Mouse (Mus musculus): ENCODE data around the gene Pidd1. TPM values are rescaled to one million over a fixed set of nuclear protein-coding genes. Genes with fewer than 3 reads are reported as not detected.

The Pidd1 gene
- total and polyA plus RNA-seq, 3 experiments, result 5.8 to 24.9 (median 7.8) TPM

DNA sequence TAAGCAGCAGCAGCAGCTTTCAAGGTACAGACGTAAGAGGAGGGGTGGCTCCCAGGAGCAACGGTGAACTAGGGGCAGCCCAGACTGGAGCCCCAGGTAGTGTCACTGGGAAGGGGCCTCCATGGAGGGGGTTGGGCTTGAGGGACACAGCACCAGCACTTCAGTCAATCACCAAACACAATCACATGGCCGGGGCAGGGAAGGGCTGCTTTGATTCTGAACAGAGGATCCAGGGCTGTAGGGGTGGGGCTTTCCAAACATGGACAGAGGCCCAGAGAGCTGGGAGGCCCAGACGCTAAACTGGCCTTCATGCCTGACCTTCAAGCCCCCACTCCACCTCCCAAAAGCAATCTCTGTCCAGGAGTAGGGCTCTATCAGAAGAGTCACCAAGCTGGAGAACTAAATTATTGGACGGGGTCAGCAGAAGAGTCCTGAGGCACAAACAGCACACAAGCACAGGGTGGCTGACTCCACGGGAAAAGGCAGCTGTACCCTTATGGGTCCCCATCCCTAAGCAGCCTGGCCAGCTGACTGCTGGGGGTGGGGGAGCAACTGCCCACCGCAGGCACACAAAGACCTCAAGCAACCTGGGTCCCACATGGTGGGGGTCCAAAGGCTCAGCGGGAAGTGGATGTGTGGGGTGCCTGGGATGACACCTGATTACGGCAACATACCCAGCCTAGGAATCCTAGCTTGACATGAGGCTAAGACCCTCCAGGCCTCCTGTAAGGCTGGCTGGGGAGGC, 13.8 kb downstream of the Pidd1 start:
- no peaks in the 10 kb centered on the region for H3K79me2 ChIP-seq (replicated peaks; ENCODE audit: control insufficient read depth, extremely low read depth, insufficient read depth, poor library complexity, severe bottlenecking)
- TF ChIP-seq POLR2AphosphoS2 (IDR thresholded peaks at IDR 0.05; ENCODE audit: low read depth, low read length) (0 out of 2 replicates have a peak, but pooled peaks have one; percentile 31), SMC3 (IDR thresholded peaks at IDR 0.05; ENCODE audit: low read depth, low read length) (no peak), MAFK (IDR thresholded peaks at IDR 0.05; ENCODE audit: insufficient replicate concordance, low read length) (no peak), RCOR1 (conservative IDR thresholded peaks at IDR 0.05; ENCODE audit: low read depth, low read length) (no peak)
- dilution Hi-C loops (cut with MboI; ENCODE audit: extremely low pct_ligation_motif_present, extremely low pct_unique_long_range_greater_than_20kb, low sequenced_read_pairs) (no loop called here), in situ Hi-C loops (cut with MboI; ENCODE audit: low pct_ligation_motif_present, low pct_unique_long_range_greater_than_20kb, low sequenced_read_pairs) (no loop called here)
- DNase-seq (ENCODE audit: extremely low read depth), result no peak
- H3K4me3 ChIP-seq (replicated peaks in 1 of 3; ENCODE audit: low read depth in 2 of 3, low read length in 2 of 3, poor library complexity in 1 of 3), result no peak overlapping the region
- H3K4me2 ChIP-seq (ENCODE audit: insufficient read depth, low read depth, poor library complexity, severe bottlenecking), result no peak overlapping the region
- H3K9ac ChIP-seq (ENCODE audit: insufficient read depth, low read depth), result no peak overlapping the region
- peaks cover 39 to 49% of the 10 kb centered on the region in 2 experiments for H3K36me3 ChIP-seq (replicated peaks in 1 of 2; ENCODE audit: control insufficient read depth in 1 of 2, insufficient read depth in 1 of 2, low read length in 1 of 2)
- no peaks in the 10 kb centered on the region for H3K27me3 ChIP-seq (replicated peaks)
- no peaks in the 10 kb centered on the region for H3K9me3 ChIP-seq (replicated peaks; ENCODE audit: low read length)
- no peak overlapping the region for H3K27ac ChIP-seq (ENCODE audit: insufficient read depth, low read depth)
- H3K4me1 ChIP-seq (ENCODE audit: control insufficient read depth in 1 of 2, insufficient read depth in 2 of 2), result peaks cover 8 to 15% of the 10 kb centered on the region in 2 experiments

DNA sequence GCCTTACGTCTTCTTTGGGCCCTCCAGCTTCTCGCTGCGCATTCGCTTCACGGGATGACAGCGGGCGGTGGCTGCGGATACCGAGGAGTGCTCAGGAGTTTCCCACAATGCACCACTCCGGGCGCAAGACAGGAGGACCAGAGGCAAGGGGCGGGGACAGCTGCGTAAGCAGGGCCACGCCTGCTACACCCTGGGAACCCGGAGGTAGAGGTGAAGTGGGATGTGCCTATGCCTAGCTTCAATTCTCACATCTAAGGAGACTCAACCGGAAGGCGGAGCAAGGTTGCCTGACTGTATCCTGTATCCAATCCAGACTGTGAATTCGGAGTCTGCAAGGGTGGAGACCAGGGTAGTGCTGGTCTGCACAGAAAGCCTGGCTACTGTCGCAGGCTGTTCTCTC, 14.5 kb downstream of the Pidd1 start, which contains the start of gene Cend1:
Gene Cend1 (minus strand): TSS at position 182 of the 400 bp plus-strand sequence.
- Histone ChIP-seq H3K79me2 (replicated peaks; ENCODE audit: control insufficient read depth, extremely low read depth, insufficient read depth, poor library complexity, severe bottlenecking) (no peaks in the 10 kb centered on the region), H3K4me2 (ENCODE audit: insufficient read depth, low read depth, poor library complexity, severe bottlenecking) (no peak within 1 kb of the TSS), H3K9ac (ENCODE audit: insufficient read depth, low read depth) (no peak within 1 kb of the TSS), H3K27me3 (replicated peaks) (peaks cover under 1% of the 10 kb centered on the region), H3K4me1 (ENCODE audit: control insufficient read depth in 1 of 2, insufficient read depth in 2 of 2) (peaks cover 5 to 8% of the 10 kb centered on the region in 2 experiments; a peak in 3 of 4 replicates), H3K27ac (ENCODE audit: insufficient read depth, low read depth) (no peak within 1 kb of the TSS), H3K9me3 (replicated peaks; ENCODE audit: low read length) (no peaks in the 10 kb centered on the region), H3K4me3 (replicated peaks in 1 of 3; ENCODE audit: low read depth in 2 of 3, low read length in 2 of 3, poor library complexity in 1 of 3) (no peak within 1 kb of the TSS), H3K36me3 (replicated peaks in 1 of 2; ENCODE audit: control insufficient read depth in 1 of 2, insufficient read depth in 1 of 2, low read length in 1 of 2) (peaks cover 39 to 49% of the 10 kb centered on the region in 2 experiments)
- in situ Hi-C loops (cut with MboI; ENCODE audit: low pct_ligation_motif_present, low pct_unique_long_range_greater_than_20kb, low sequenced_read_pairs) (no loop called here), dilution Hi-C loops (cut with MboI; ENCODE audit: extremely low pct_ligation_motif_present, extremely low pct_unique_long_range_greater_than_20kb, low sequenced_read_pairs) (no loop called here)
- no peak for DNase-seq (ENCODE audit: extremely low read depth)
- TF ChIP-seq USF2 (conservative IDR thresholded peaks at IDR 0.05; ENCODE audit: low read depth, low read length) (no peak), ZNF384 (IDR thresholded peaks at IDR 0.05; ENCODE audit: low read depth, low read length) (no peak), TCF12 (IDR thresholded peaks at IDR 0.05; ENCODE audit: low read depth, low read length) (no peak), MYC (IDR thresholded peaks at IDR 0.05; ENCODE audit: low read depth, low read length) (no peak)

DNA sequence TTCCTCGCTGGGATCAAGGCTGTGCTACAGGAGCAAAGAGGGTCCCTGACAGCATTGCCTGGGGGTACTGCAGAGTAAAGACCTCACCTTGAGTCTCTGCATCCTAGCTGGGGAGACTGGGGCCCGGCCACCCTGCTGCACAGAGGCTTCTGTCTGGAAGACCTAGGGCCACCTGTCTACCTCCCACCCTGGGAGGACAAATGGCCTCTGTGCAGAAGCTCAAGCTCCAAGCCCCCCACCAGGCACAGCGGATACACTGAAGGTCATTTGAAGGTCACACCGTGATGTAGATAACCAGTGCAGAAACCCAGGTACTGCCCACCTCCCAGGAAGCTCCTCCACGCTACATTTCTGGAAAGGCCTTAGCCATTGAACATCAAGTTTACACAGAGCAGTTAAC, 15.1 kb downstream of the Pidd1 start:
- DNase-seq (ENCODE audit: extremely low read depth), result no peak
- dilution Hi-C loops (cut with MboI; ENCODE audit: extremely low pct_ligation_motif_present, extremely low pct_unique_long_range_greater_than_20kb, low sequenced_read_pairs) (no loop called here), in situ Hi-C loops (cut with MboI; ENCODE audit: low pct_ligation_motif_present, low pct_unique_long_range_greater_than_20kb, low sequenced_read_pairs) (no loop called here)
- Histone ChIP-seq H3K4me3 (replicated peaks in 1 of 3; ENCODE audit: low read depth in 2 of 3, low read length in 2 of 3, poor library complexity in 1 of 3) (no peak overlapping the region), H3K4me2 (ENCODE audit: insufficient read depth, low read depth, poor library complexity, severe bottlenecking) (no peak overlapping the region), H3K36me3 (replicated peaks in 1 of 2; ENCODE audit: control insufficient read depth in 1 of 2, insufficient read depth in 1 of 2, low read length in 1 of 2) (peaks cover 35 to 45% of the 10 kb centered on the region in 2 experiments), H3K79me2 (replicated peaks; ENCODE audit: control insufficient read depth, extremely low read depth, insufficient read depth, poor library complexity, severe bottlenecking) (no peaks in the 10 kb centered on the region), H3K4me1 (ENCODE audit: control insufficient read depth in 1 of 2, insufficient read depth in 2 of 2) (peaks cover under 1 to 2% of the 10 kb centered on the region in 2 experiments; a peak in 3 of 4 replicates), H3K27me3 (replicated peaks) (peaks cover 2% of the 10 kb centered on the region), H3K9ac (ENCODE audit: insufficient read depth, low read depth) (no peak overlapping the region), H3K9me3 (replicated peaks; ENCODE audit: low read length) (no peaks in the 10 kb centered on the region), H3K27ac (ENCODE audit: insufficient read depth, low read depth) (no peak overlapping the region)
- TF ChIP-seq IRF4 (IDR thresholded peaks at IDR 0.05; ENCODE audit: low read depth, low read length), result no peak
- no peak for TF ChIP-seq BHLHE40 (IDR thresholded peaks at IDR 0.05; ENCODE audit: low read depth, low read length)
- TF ChIP-seq HCFC1 (IDR thresholded peaks at IDR 0.05; ENCODE audit: low read depth, low read length), result no peak

All from CH12.LX (cell line).